Mouse (Mus musculus): ENCODE data around the gene Atp6v1c2. TPM values are rescaled to one million over a fixed set of nuclear protein-coding genes. Genes with fewer than 3 reads are reported as not detected.
A peak's percentile ranks its signal among the peaks of the same experiment; 100 is the strongest.

Gene Atp6v1c2
- polyA plus RNA-seq, 1 experiment from 2014 or later: 0.94 TPM

DNA sequence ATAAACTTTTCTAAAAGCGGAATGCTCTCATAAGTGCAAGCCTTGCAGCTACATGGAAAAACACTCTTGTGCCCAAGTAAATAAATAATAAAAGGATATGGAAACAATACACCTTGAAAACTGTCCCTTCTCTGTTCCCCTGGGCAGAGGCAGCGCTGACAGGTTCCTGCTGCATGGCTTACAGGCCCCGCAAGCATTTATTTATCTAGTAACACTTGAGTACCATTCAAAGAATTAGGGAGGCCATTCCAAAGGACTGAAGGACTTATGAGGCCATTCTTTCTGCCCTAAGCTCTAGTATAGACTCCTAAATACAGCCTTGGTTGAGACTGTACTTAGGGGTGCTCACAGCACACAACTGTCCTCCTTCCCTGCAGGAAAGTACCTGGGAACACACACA lies 10.7 kb downstream of the Atp6v1c2 start:
- Histone ChIP-seq H3K4me2 (no peak overlapping the region), H3K27me3 (peaks cover 19% of the 10 kb centered on the region), H3K27ac (no peak overlapping the region), H3K9ac (no peak overlapping the region), H3K9me3 (no peaks in the 10 kb centered on the region), H3K4me3 (no peak overlapping the region), H3K4me1 (no peaks in the 10 kb centered on the region), H3K36me3 (no peaks in the 10 kb centered on the region)
- 73% methylated on average over 3 of the region's 3 CpGs for WGBS
- ATAC-seq (ENCODE audit: insufficient number of reproducible peaks, insufficient read depth, low FRiP score, low TSS enrichment, low read depth): no peak

DNA sequence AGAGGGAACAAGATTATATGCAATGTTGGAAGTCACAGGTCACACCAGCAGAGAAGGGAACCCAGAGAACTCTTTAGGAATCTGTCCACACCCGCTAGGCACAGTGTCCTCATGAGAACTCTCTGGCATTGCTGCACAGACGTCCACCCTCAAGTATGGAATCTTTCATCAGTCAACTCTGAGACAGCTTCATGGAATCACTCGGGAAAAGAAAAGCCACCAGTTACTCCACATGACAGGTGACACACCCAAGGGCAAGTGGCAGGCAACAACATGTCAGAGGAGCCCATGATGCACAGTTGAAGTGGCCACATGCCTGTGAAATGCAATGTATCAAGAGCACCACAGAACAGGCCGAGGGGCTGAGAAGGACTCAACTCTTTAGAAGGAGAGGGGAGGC lies 11.2 kb downstream of the Atp6v1c2 start:
- no peak overlapping the region for H3K9ac ChIP-seq
- H3K4me2 ChIP-seq: no peak overlapping the region
- no peak for ATAC-seq (ENCODE audit: insufficient number of reproducible peaks, insufficient read depth, low FRiP score, low TSS enrichment, low read depth)
- WGBS: 60% methylated on average over 4 of the region's 4 CpGs
- H3K27me3 ChIP-seq: peaks cover 14% of the 10 kb centered on the region
- no peaks in the 10 kb centered on the region for H3K4me1 ChIP-seq
- no peaks in the 10 kb centered on the region for H3K9me3 ChIP-seq
- H3K4me3 ChIP-seq: no peak overlapping the region
- no peak overlapping the region for H3K27ac ChIP-seq
- no peaks in the 10 kb centered on the region for H3K36me3 ChIP-seq

DNA sequence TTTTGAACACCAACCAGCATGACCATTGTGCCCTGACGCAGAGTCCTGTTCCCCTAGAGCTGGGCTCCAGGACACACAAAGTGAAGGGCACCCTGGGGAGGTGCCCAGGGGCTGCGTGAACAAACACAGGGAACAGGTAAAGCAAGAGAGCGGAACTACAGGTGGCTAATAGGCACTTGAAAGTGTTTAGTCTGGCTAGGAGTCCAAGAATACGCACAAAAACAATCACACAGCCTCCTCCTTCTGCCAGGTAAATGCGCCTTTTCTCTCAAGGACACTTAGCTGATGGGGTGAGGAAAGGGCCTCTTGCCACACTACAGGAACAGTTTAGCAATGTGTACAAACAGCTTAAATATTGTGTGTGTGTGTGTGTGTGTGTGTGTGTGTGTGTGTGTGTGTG lies 13.1 kb downstream of the Atp6v1c2 start:
- Histone ChIP-seq H3K36me3 (no peaks in the 10 kb centered on the region), H3K9me3 (no peaks in the 10 kb centered on the region), H3K27me3 (no peaks in the 10 kb centered on the region), H3K27ac (no peak overlapping the region), H3K4me1 (peaks cover 2% of the 10 kb centered on the region; the same call in 1 of the 2 replicates), H3K9ac (no peak overlapping the region), H3K4me2 (no peak overlapping the region), H3K4me3 (no peak overlapping the region)
- ATAC-seq (ENCODE audit: insufficient number of reproducible peaks, insufficient read depth, low FRiP score, low TSS enrichment, low read depth): no peak
- 84% methylated on average over 5 of the region's 5 CpGs for WGBS

DNA sequence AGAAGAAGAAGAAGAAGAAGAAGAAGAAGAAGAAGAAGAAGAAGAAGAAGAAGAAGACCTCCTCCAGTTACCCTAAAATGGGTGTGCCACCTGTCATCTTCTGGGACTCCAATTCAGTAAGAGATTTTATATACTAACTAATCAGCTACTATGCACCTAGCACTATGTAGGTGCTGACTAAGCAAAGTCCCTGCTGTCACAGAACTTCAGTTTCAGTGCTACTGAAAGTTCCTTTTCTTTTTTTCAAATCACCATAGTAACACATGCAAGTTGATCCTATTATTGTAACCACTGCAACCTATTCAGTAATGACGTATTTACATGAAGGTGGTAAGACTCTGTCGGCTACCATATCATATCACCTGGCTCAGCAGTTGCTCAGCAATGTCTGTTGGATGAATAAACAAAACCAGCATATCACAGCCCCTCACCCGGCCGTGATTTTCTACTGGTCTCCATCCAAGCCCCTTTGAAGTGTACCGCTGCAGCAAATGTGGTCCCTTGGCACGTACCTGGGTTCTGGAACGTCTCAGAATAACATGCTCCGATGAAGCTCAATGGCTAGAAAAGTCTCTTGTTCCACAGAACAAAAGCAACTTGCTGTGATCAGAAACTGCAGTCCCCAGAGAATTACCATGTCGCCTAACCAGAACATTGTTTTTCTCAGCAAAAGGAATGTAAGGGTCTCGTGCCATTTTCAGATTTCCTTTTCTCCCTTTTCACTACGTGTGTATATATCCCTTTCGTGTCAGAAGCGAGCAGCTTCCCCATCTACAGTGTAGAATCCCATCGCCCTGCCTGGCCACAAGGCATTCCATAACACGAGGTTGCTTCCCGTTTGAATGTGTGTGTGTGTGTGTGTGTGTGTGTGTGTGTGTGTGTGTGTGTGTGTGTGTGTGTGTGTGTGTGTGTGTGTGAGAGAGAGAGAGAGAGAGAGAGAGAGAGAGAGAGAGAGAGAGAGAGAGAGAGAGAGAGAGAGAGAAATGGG lies 18.0 kb downstream of the Atp6v1c2 start:
- Histone ChIP-seq H3K9me3 (no peaks in the 10 kb centered on the region), H3K27ac (no peak overlapping the region), H3K27me3 (no peaks in the 10 kb centered on the region), H3K36me3 (no peaks in the 10 kb centered on the region), H3K9ac (no peak overlapping the region), H3K4me2 (no peak overlapping the region), H3K4me1 (peaks cover 3% of the 10 kb centered on the region; the same call in 1 of the 2 replicates), H3K4me3 (no peak overlapping the region)
- 68% methylated on average over 16 of the region's 16 CpGs for whole genome bisulfite sequencing
- ATAC-seq (ENCODE audit: insufficient number of reproducible peaks, insufficient read depth, low FRiP score, low TSS enrichment, low read depth): no peak

DNA sequence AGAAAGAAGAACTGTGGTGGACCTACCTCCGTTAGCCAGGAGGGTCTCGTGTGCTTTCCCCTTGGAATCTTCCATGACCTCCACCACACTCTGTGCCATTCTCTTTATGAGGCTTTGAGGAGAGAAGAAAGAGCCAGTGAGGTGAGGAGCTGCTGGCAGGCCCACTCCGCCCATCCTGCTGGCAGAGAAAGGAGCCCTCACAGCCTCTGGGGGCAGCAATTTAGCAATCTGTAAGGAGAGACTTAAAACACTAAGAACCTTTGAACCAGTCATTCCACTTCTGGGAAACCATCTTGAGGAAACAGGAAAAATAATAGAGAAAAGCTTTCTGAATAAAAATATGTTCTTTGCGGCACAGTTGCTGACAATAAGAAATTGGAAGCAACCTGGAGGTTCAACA lies 20.9 kb downstream of the Atp6v1c2 start:
- no peaks in the 10 kb centered on the region for H3K9me3 ChIP-seq
- no peaks in the 10 kb centered on the region for H3K27me3 ChIP-seq
- H3K4me1 ChIP-seq: peaks cover 3% of the 10 kb centered on the region; the same call in 1 of the 2 replicates
- no peak for ATAC-seq (ENCODE audit: insufficient number of reproducible peaks, insufficient read depth, low FRiP score, low TSS enrichment, low read depth)
- H3K36me3 ChIP-seq: no peaks in the 10 kb centered on the region
- no peak overlapping the region for H3K4me3 ChIP-seq
- H3K27ac ChIP-seq: peak overlapping the region; percentile 44; the same call in 1 of the 2 replicates
- WGBS: 27% methylated on average over 4 of the region's 4 CpGs
- H3K9ac ChIP-seq: no peak overlapping the region
- no peak overlapping the region for H3K4me2 ChIP-seq

DNA sequence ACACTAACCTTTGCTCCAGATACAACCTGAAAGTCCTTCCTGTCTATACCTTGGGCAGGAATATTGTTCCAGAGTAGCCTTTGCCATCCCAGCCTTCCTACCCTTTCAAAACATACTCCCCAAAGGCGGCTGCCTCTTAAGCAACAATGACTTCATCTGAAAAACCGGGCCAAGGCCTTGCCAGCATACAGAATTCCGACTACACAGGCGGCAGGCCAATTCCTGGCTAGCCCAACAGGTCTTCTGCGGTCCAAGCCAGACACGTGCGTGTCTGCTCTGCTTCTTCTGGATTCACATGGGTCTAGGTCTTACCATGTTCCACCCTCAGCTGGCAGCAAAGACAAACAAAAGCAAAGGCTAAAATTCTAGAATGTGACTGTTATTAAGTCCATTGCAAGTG lies 23.7 kb downstream of the Atp6v1c2 start:
- no peaks in the 10 kb centered on the region for H3K9me3 ChIP-seq
- H3K4me2 ChIP-seq: no peak overlapping the region
- 87% methylated on average over 7 of the region's 7 CpGs for WGBS
- no peaks in the 10 kb centered on the region for H3K4me1 ChIP-seq
- H3K36me3 ChIP-seq: no peaks in the 10 kb centered on the region
- H3K27ac ChIP-seq: no peak overlapping the region
- no peak overlapping the region for H3K4me3 ChIP-seq
- no peaks in the 10 kb centered on the region for H3K27me3 ChIP-seq
- no peak overlapping the region for H3K9ac ChIP-seq
- ATAC-seq (ENCODE audit: insufficient number of reproducible peaks, insufficient read depth, low FRiP score, low TSS enrichment, low read depth): no peak

DNA sequence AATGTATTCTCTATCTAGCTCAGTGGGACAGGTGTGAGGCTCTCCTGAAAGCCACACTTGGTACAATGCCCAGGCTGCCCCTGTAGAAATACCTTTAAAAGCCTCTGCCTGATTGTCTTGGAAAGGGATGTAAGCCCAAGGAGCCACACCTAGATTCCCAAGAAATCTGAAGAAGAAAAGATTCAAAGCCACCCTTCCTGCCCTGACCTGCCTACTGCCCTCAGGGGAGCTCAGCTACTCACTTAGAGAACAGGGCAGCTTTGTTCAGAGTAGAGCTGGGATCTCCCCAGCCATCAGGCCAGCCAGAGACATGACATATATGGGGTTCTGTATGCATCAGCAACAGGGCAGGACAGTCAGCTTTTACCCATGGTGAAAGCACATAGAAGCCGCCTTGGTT lies 29.3 kb downstream of the Atp6v1c2 start:
- Histone ChIP-seq H3K4me1 (no peaks in the 10 kb centered on the region), H3K36me3 (no peaks in the 10 kb centered on the region), H3K4me2 (no peak overlapping the region), H3K9ac (no peak overlapping the region), H3K27ac (no peak overlapping the region), H3K9me3 (no peaks in the 10 kb centered on the region), H3K4me3 (no peak overlapping the region), H3K27me3 (no peaks in the 10 kb centered on the region)
- WGBS: 89% methylated on average over 1 of the region's 1 CpGs
- ATAC-seq (ENCODE audit: insufficient number of reproducible peaks, insufficient read depth, low FRiP score, low TSS enrichment, low read depth): no peak

DNA sequence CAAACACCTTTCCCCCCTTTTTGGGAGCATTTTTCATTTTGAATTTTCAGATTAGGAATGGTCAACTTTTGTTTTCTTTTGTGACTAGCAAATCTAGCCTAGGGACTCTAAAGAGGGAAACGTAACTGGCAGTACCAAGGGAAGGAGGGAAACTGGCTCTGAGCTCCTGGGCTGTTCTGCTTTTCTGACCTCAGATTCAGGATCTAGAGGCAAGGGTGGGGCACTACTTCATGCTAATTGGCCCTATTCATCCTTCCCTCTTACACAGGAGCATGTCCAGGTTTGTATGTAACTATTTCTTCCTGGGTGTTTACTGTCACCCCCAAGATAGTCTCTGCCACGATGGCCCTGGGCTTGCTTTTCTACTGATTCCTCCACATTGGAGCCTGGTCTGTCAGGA lies 32.3 kb downstream of the Atp6v1c2 start:
- H3K36me3 ChIP-seq: no peaks in the 10 kb centered on the region
- H3K27ac ChIP-seq: no peak overlapping the region
- ATAC-seq (ENCODE audit: insufficient number of reproducible peaks, insufficient read depth, low FRiP score, low TSS enrichment, low read depth): no peak
- no peak overlapping the region for H3K9ac ChIP-seq
- H3K4me3 ChIP-seq: no peak overlapping the region
- H3K9me3 ChIP-seq: no peaks in the 10 kb centered on the region
- no peaks in the 10 kb centered on the region for H3K27me3 ChIP-seq
- no peak overlapping the region for H3K4me2 ChIP-seq
- no peaks in the 10 kb centered on the region for H3K4me1 ChIP-seq
- WGBS: 77% methylated on average over 2 of the region's 2 CpGs

DNA sequence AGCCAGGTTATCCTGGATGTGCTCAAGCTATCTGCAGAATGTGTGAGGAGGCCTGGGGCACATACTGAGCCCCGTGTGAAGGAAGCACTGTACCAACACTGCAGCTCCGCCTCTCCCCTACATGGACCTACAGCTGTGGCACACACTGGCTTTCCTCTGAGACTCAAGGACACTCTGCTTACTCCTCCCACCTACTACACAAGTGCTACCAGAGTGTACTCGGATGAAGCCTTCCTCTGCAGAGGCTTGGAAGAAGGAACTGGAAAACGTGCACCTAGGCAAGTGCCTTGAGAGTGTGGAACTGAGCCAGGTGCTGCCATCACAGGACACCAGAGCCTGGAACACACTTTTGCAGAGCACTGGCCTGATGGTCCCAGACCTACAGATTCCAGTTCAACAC lies 38.6 kb downstream of the Atp6v1c2 start:
- no peak for ATAC-seq (ENCODE audit: insufficient number of reproducible peaks, insufficient read depth, low FRiP score, low TSS enrichment, low read depth)
- Histone ChIP-seq H3K27ac (no peak overlapping the region), H3K4me3 (no peak overlapping the region), H3K27me3 (no peaks in the 10 kb centered on the region), H3K36me3 (peaks cover 7% of the 10 kb centered on the region), H3K4me2 (no peak overlapping the region), H3K9ac (no peak overlapping the region), H3K4me1 (peaks cover 9% of the 10 kb centered on the region; the same call in 1 of the 2 replicates), H3K9me3 (no peaks in the 10 kb centered on the region)
- 70% methylated on average over 4 of the region's 4 CpGs for WGBS

DNA sequence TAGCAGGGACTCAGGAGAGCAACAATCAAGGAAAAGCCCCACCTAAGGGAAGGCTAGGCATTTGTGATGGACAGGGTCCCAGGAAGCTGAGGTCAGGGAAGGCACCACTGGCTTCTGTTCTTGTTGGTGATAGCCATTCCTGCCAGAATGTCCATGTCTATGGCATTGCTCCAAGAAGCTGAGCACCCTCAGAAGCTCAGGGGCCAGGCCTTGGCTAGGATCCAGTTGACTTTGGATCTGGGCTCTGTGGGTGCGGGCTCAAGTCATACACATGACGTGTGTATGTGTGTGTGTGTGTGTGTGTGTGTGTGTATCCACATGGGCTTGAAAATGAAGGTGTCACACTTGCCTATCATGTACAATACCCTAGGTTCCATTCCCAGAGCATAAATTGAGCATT lies 39.2 kb downstream of the Atp6v1c2 start:
- Histone ChIP-seq H3K36me3 (peaks cover 13% of the 10 kb centered on the region), H3K27me3 (no peaks in the 10 kb centered on the region), H3K4me2 (no peak overlapping the region), H3K9me3 (no peaks in the 10 kb centered on the region), H3K4me3 (no peak overlapping the region), H3K27ac (no peak overlapping the region), H3K4me1 (peaks cover 9% of the 10 kb centered on the region; the same call in 1 of the 2 replicates), H3K9ac (no peak overlapping the region)
- ATAC-seq (ENCODE audit: insufficient number of reproducible peaks, insufficient read depth, low FRiP score, low TSS enrichment, low read depth): no peak
- WGBS: 86% methylated on average over 2 of the region's 2 CpGs

DNA sequence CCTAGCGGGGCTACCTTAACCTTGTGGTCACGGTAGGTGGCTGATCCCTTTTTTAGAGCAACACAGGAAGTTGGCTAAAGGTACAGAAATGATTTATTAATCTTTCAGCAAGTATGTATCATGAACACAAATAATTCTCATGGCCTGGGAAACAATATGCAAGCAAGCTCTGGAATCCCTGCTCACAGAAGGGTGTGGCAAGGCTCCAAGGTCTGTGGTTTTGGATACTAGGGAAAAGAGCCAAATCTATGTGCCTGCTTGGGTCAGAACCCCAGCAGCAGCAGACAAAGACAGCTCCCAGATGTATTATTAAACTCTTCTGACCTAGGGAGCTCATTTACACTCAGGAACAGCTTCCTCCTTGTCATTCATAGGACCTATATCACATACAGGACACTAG lies 40.1 kb downstream of the Atp6v1c2 start:
- 65% methylated on average over 2 of the region's 2 CpGs for WGBS
- no peaks in the 10 kb centered on the region for H3K9me3 ChIP-seq
- peak overlapping the region; percentile 52; the same call in 1 of the 2 replicates for H3K27ac ChIP-seq
- H3K36me3 ChIP-seq: peaks cover 22% of the 10 kb centered on the region
- no peak overlapping the region for H3K9ac ChIP-seq
- no peak overlapping the region for H3K4me2 ChIP-seq
- H3K27me3 ChIP-seq: no peaks in the 10 kb centered on the region
- H3K4me3 ChIP-seq: no peak overlapping the region
- no peak for ATAC-seq (ENCODE audit: insufficient number of reproducible peaks, insufficient read depth, low FRiP score, low TSS enrichment, low read depth)
- peaks cover 9% of the 10 kb centered on the region; the same call in 1 of the 2 replicates for H3K4me1 ChIP-seq

DNA sequence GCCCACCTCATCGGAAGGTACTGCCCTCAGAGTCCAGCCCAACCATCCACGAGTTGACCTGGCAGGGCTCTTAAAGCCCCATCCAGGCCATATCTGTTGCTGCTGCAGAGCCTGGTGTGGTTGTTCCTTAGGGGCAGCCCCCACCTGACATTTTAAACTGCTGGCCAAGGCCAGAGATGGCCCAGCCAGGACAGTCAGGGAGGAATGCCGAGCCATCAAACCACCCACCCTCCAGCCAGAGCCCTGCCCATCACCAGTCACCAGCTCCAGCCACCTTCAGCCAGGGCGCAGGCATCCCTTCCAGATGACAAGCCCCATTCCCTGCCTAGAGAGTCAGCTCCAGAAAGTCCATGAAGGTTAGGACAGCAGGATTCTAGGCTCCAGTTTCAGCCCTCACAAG lies 40.7 kb downstream of the Atp6v1c2 start:
- H3K9me3 ChIP-seq: no peaks in the 10 kb centered on the region
- ATAC-seq (ENCODE audit: insufficient number of reproducible peaks, insufficient read depth, low FRiP score, low TSS enrichment, low read depth): no peak
- H3K4me1 ChIP-seq: peaks cover 9% of the 10 kb centered on the region; the same call in 1 of the 2 replicates
- no peaks in the 10 kb centered on the region for H3K27me3 ChIP-seq
- 84% methylated on average over 4 of the region's 4 CpGs for WGBS
- H3K4me2 ChIP-seq: no peak overlapping the region
- H3K4me3 ChIP-seq: no peak overlapping the region
- H3K9ac ChIP-seq: no peak overlapping the region
- peak overlapping the region; percentile 52; the same call in 1 of the 2 replicates for H3K27ac ChIP-seq
- peaks cover 27% of the 10 kb centered on the region for H3K36me3 ChIP-seq
